Mouse (Mus musculus): ENCODE data around the gene Spata2l. TPM values are rescaled to one million over a fixed set of nuclear protein-coding genes. Genes with fewer than 3 reads are reported as not detected.
"Not testable (repeated sequence)": the region's sequence is repeated elsewhere in the genome, so short reads cannot be mapped to it uniquely, and the experiment has no call there.

The Spata2l gene
- polyA plus RNA-seq, 1 experiment: 1.1 TPM

DNA sequence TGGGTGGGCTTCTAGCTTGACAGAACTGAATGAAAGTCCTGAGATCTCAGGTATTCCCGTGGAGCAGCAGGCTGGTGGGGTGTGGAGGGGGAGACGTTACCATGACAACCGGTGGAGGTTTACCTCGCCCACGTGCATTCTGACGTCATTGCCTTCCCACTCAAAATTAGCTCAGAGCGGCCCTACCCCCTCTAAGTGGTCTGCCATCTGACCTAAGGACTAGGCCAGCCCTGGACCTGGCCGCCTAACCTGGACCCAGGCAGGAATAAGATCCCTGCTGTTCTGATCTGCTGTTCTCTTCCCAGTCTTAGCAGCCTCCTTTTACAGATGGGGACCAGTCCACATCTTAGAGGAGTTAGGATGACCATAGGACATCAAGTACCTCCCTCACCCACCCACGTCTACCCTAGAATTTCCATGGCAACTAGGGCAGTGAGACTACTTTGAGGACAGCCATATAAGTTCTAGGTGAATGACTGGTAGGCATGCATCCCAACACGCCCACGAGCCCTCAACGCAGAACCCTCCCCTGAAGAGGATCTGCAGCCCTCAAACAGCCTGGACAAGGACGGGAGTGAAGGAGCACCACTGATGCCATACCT is 1.0 kb downstream of the Spata2l start:
- Histone ChIP-seq H3K27me3 (ENCODE audit: control insufficient read depth, insufficient read depth, insufficient read length) (no peaks in the 10 kb centered on the region), H3K4me3 (peak overlapping the region; percentile 23), H3K79me2 (ENCODE audit: control insufficient read depth, insufficient read depth) (no peaks in the 10 kb centered on the region), H3K36me3 (ENCODE audit: control insufficient read depth, insufficient read depth) (no peaks in the 10 kb centered on the region), H3K4me2 (ENCODE audit: low read depth) (peak overlapping the region; percentile 79), H3ac (ENCODE audit: control insufficient read depth, insufficient read length) (no peak overlapping the region)
- no peak for TF ChIP-seq TCF3 (IDR thresholded peaks at IDR 0.05; ENCODE audit: insufficient read length, low read depth)
- TF ChIP-seq POLR2AphosphoS2 (IDR thresholded peaks at IDR 0.05; ENCODE audit: insufficient read length, low read depth): peak; percentile 72

GRCm38 (mm10) chr8:123233760-123234159 is 2.3 kb downstream of the Spata2l start:
- H3K4me2 ChIP-seq (ENCODE audit: low read depth): no peak overlapping the region
- no peaks in the 10 kb centered on the region for H3K79me2 ChIP-seq (ENCODE audit: control insufficient read depth, insufficient read depth)
- no peaks in the 10 kb centered on the region for H3K36me3 ChIP-seq (ENCODE audit: control insufficient read depth, insufficient read depth)
- TF ChIP-seq MAX (IDR thresholded peaks at IDR 0.05; ENCODE audit: low read depth) (no peak), POLR2AphosphoS2 (IDR thresholded peaks at IDR 0.05; ENCODE audit: insufficient read length, low read depth) (peak; percentile 3), USF1 (IDR thresholded peaks at IDR 0.05; ENCODE audit: low read depth) (no peak)
- no peaks in the 10 kb centered on the region for H3K27me3 ChIP-seq (ENCODE audit: control insufficient read depth, insufficient read depth, insufficient read length)
- H3ac ChIP-seq (ENCODE audit: control insufficient read depth, insufficient read length): no peak overlapping the region
- no peak overlapping the region for H3K4me3 ChIP-seq

DNA sequence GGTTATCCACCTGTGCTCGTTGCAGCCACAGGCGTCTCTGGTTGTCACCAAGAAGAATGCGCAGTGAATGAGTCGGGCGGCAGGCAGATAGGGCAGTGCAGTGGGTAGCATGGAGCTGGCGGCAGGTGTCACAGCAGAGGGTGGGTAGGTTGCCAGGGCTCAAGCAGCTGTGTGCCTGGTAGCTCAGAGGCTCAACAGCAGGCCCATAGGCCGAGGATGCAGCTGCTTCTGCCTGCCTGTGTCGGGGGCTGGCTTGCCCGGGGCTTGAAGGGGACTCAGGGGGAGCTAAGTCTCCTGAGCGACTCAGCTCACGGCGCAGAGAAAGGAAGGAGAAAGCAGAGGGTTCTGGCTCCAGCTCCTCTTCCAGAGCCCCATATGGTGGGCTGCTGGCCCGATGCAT is 2.7 kb downstream of the Spata2l start:
- H3K4me2 ChIP-seq (ENCODE audit: low read depth): no peak overlapping the region
- no peak overlapping the region for H3K4me3 ChIP-seq
- no peak overlapping the region for H3ac ChIP-seq (ENCODE audit: control insufficient read depth, insufficient read length)
- H3K36me3 ChIP-seq (ENCODE audit: control insufficient read depth, insufficient read depth): no peaks in the 10 kb centered on the region
- H3K27me3 ChIP-seq (ENCODE audit: control insufficient read depth, insufficient read depth, insufficient read length): no peaks in the 10 kb centered on the region
- TF ChIP-seq MYOG (IDR thresholded peaks at IDR 0.05; ENCODE audit: control insufficient read depth in 1 of 3, insufficient read depth in 1 of 3, insufficient read length in 2 of 3, low read depth in 2 of 3): peak in 2 of 3 experiments; percentile 95 to 97
- no peak for TF ChIP-seq TCF12 (IDR thresholded peaks at IDR 0.05; ENCODE audit: insufficient read depth, poor library complexity, severe bottlenecking)
- peak; percentile 71 for TF ChIP-seq TCF3 (IDR thresholded peaks at IDR 0.05; ENCODE audit: insufficient read length, low read depth)
- TF ChIP-seq E2F4 (IDR thresholded peaks at IDR 0.05; ENCODE audit: insufficient read depth): no peak
- TF ChIP-seq POLR2A (IDR thresholded peaks at IDR 0.05; ENCODE audit: insufficient read length, low read depth): peak; percentile 39
- TF ChIP-seq MYOD1 (IDR thresholded peaks at IDR 0.05; ENCODE audit: control insufficient read depth in 1 of 3, insufficient read length in 2 of 3, low read depth in 2 of 3): peak in 2 of 3 experiments; percentile 93
- no peak for TF ChIP-seq SRF (IDR thresholded peaks at IDR 0.05; ENCODE audit: control insufficient read depth, insufficient read length, low read depth)
- no peak for TF ChIP-seq CEBPB (IDR thresholded peaks at IDR 0.05; ENCODE audit: insufficient read depth, poor library complexity, severe bottlenecking)
- no peak for TF ChIP-seq MAX (IDR thresholded peaks at IDR 0.05; ENCODE audit: low read depth)
- TF ChIP-seq USF1 (IDR thresholded peaks at IDR 0.05; ENCODE audit: low read depth): no peak
- TF ChIP-seq REST (IDR thresholded peaks at IDR 0.05; ENCODE audit: insufficient read depth, insufficient read length): no peak
- TF ChIP-seq POLR2AphosphoS2 (IDR thresholded peaks at IDR 0.05; ENCODE audit: insufficient read length, low read depth): peak; percentile 91
- no peaks in the 10 kb centered on the region for H3K79me2 ChIP-seq (ENCODE audit: control insufficient read depth, insufficient read depth)

DNA sequence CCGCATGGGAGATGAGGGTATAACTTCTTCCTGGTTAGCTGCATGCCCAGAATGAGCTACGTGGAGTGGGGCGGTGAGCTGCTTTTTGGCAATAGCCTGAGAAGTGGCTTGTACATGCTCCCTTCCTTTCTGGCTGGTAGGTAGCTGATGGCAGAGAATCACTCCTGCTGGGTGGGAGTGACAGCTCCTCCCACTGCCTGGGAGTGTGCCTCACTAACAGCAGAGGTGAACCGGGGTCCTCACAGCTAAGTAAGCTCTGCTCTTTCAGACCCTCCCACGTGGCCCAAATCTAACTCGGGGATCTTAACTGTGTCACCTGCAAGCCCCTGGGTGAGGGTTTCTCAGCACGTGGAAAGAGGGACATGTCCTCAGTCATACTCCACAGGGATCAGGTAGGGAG is 3.5 kb downstream of the Spata2l start:
- H3ac ChIP-seq (ENCODE audit: control insufficient read depth, insufficient read length): no peak overlapping the region
- no peak overlapping the region for H3K4me3 ChIP-seq
- no peaks in the 10 kb centered on the region for H3K79me2 ChIP-seq (ENCODE audit: control insufficient read depth, insufficient read depth)
- no peak overlapping the region for H3K4me2 ChIP-seq (ENCODE audit: low read depth)
- H3K36me3 ChIP-seq (ENCODE audit: control insufficient read depth, insufficient read depth): no peaks in the 10 kb centered on the region
- TF ChIP-seq CEBPB (IDR thresholded peaks at IDR 0.05; ENCODE audit: insufficient read depth, poor library complexity, severe bottlenecking): no peak
- TF ChIP-seq POLR2AphosphoS2 (IDR thresholded peaks at IDR 0.05; ENCODE audit: insufficient read length, low read depth): peak; percentile 37
- H3K27me3 ChIP-seq (ENCODE audit: control insufficient read depth, insufficient read depth, insufficient read length): no peaks in the 10 kb centered on the region

DNA sequence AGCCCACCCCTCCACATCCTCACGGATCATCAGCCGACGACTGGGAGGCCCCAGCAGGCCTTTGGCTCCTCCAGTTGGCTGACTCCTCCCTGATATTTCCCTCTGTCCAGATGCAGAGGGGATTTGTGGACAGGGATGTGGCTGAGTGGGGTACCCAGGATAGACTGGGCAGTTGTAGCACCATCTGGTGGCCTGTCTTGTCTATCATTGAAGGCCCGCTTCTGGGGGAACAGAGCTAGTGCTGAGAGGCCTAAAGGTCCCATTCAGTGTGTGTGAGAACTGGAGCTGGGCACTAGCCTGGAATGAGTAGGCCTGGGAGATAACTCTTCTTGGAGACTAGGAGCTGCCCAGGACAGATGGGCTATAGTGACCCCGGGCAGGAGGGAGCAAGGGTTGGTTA is 4.3 kb downstream of the Spata2l start:
- Histone ChIP-seq H3K36me3 (ENCODE audit: control insufficient read depth, insufficient read depth) (no peaks in the 10 kb centered on the region), H3K27me3 (ENCODE audit: control insufficient read depth, insufficient read depth, insufficient read length) (no peaks in the 10 kb centered on the region), H3K4me3 (no peak overlapping the region), H3ac (ENCODE audit: control insufficient read depth, insufficient read length) (no peak overlapping the region), H3K4me2 (ENCODE audit: low read depth) (no peak overlapping the region), H3K79me2 (ENCODE audit: control insufficient read depth, insufficient read depth) (no peaks in the 10 kb centered on the region)
- TF ChIP-seq POLR2A (IDR thresholded peaks at IDR 0.05; ENCODE audit: insufficient read length, low read depth): no peak
- no peak for TF ChIP-seq SRF (IDR thresholded peaks at IDR 0.05; ENCODE audit: control insufficient read depth, insufficient read length, low read depth)

DNA sequence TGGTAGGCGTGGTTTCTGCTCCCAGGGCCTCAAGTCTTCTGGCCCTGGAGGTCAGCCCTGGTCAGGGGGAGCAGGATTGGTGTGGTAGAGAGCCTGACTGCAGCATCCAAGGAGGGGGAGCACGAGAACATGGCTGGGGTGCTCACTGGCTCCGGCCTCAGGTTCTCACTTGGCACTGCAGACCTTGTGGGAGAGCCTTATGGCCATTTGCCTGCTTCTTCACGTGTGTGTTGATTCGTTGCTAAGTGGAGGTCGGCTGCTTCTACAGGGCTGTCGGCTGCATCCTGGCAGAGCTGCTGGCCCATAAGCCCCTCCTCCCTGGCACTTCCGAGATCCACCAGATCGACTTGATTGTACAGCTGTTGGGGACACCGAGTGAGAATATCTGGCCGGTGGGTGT is 5.7 kb downstream of the Spata2l start:
- H3K27me3 ChIP-seq (ENCODE audit: control insufficient read depth, insufficient read depth, insufficient read length); H3ac ChIP-seq (ENCODE audit: control insufficient read depth, insufficient read length); H3K79me2 ChIP-seq (ENCODE audit: control insufficient read depth, insufficient read depth); H3K4me2 ChIP-seq (ENCODE audit: low read depth); H3K4me3 ChIP-seq; H3K36me3 ChIP-seq (ENCODE audit: control insufficient read depth, insufficient read depth): not testable (repeated sequence)
